ENCODE assay signal across 8 mouse cellular contexts in the genomic region with DNA sequence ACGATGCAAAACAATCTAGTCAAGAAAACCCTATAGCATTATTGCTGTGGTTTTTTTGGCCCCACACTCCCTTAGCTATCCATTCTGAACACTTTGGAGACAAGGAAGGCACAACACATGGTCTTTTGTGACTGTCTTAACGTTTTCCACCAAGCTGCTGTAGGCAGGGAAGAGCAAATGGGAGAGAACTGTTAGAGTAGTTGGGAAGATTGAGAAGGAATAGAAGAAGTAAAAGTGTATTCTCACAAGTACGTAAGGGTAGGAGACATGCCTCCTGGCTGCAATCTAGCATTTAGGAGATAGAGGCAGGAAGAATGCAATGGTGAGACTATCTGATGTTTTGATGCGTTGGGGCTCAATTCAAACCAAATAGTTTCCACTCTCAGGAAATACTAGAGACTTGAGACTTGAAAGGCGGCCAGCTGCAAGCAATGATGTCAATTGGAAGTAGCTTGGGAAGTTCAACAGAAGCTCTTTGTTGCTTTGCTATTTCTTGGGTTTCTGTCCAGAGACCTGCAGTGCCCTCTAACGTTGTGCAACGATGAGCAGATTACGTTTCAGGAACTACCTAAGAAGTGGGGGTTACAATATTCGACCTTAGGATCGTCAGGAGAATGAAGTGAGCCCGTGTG. TPM values are rescaled to one million over a fixed set of nuclear protein-coding genes. Genes with fewer than 3 reads are reported as not detected.
DNase-seq lines count a peak whose midpoint lies in the region; ATAC-seq and TF ChIP-seq lines count a peak whose summit lies in the region.

No protein-coding gene starts in this region.

- in situ Hi-C loops in Patski (cut with MboI; ENCODE audit: low pct_unique_long_range_greater_than_20kb), result no loop called here

- CTCF ChIA-PET in Patski (lab: Charles Lee), result interaction anchor here (0.9 to 4.2 kb wide), 9 partner anchors 8 to 191 kb away, joined by 3 to 30 read pairs (median 4); no protein-coding TSS in a partner anchor

- H3K4me1 ChIP-seq in forebrain, embryonic 11.5 days (replicated peaks; ENCODE audit: control insufficient read depth, insufficient read depth, low read length), result peaks cover 14% of the 10 kb centered on the region; the same call in 1 of the 2 replicates
- peaks cover 59% of the 10 kb centered on the region for H3K4me1 ChIP-seq in forebrain, embryonic 10.5 days
- peaks cover 6% of the 10 kb centered on the region for H3K4me1 ChIP-seq in heart, embryonic 11.5 days (ENCODE audit: control insufficient read depth, insufficient read depth, low read length)
- H3K4me1 ChIP-seq in midbrain, embryonic 16.5 days (ENCODE audit: control insufficient read depth, insufficient read depth, low read length), result peaks cover 51% of the 10 kb centered on the region

- H3K9ac ChIP-seq in forebrain, embryonic 11.5 days (ENCODE audit: low read length), result no peak overlapping the region
- no peak overlapping the region for H3K9ac ChIP-seq in heart, embryonic 11.5 days (ENCODE audit: low read depth, low read length)
- 0 out of 2 replicates have a peak overlapping the region, but pooled peaks have one; percentile 3 for H3K9ac ChIP-seq in midbrain, embryonic 16.5 days (ENCODE audit: low read depth, low read length)

- H3K4me2 ChIP-seq in forebrain, embryonic 11.5 days (ENCODE audit: low read depth, low read length, severe bottlenecking), result no peak overlapping the region
- H3K4me2 ChIP-seq in heart, embryonic 11.5 days, result no peak overlapping the region
- H3K4me2 ChIP-seq in midbrain, embryonic 16.5 days (ENCODE audit: low read length), result no peak overlapping the region

- POLR2A ChIA-PET in Patski (lab: Charles Lee), result interaction anchor here (1.5 kb wide), 1 partner anchor 9 kb away, joined by 4 read pairs; no protein-coding TSS in a partner anchor

- WGBS in forebrain, embryonic 11.5 days, result 35% methylated on average over 11 of the region's 11 CpGs
- WGBS in forebrain, embryonic 10.5 days, result 35% methylated on average over 11 of the region's 11 CpGs
- WGBS in heart, embryonic 11.5 days (ENCODE audit: insufficient replicate concordance), result 27% methylated on average over 11 of the region's 11 CpGs
- 26% methylated on average over 11 of the region's 11 CpGs for WGBS in midbrain, embryonic 16.5 days

- no peaks in the 10 kb centered on the region for H3K9me3 ChIP-seq in forebrain, embryonic 11.5 days (ENCODE audit: control insufficient read depth, low read length)
- H3K9me3 ChIP-seq in forebrain, embryonic 10.5 days, result no peaks in the 10 kb centered on the region
- no peaks in the 10 kb centered on the region for H3K9me3 ChIP-seq in heart, embryonic 11.5 days (replicated peaks; ENCODE audit: control insufficient read depth, low read length)
- H3K9me3 ChIP-seq in midbrain, embryonic 16.5 days (replicated peaks; ENCODE audit: control insufficient read depth, low read length, poor library complexity, severe bottlenecking), result no peaks in the 10 kb centered on the region

- no peak for DNase-seq in forebrain, embryonic 11.5 days (ENCODE audit: low spot score)
- DNase-seq in forebrain, embryonic 10.5 days (ENCODE audit: extremely low spot score, low spot score), result no peak
- no peak for DNase-seq in Patski (ENCODE audit: low read depth, low spot score)
- DNase-seq in kidney, postnatal 25 days, result peak; percentile 59 to 67
- no peak for DNase-seq in ovary, postnatal 14 days (ENCODE audit: low spot score)

- H3K36me3 ChIP-seq in forebrain, embryonic 11.5 days (ENCODE audit: control insufficient read depth, insufficient read depth, low read length), result peaks cover 10% of the 10 kb centered on the region
- peaks cover 50% of the 10 kb centered on the region for H3K36me3 ChIP-seq in forebrain, embryonic 10.5 days (replicated peaks)
- H3K36me3 ChIP-seq in heart, embryonic 11.5 days (ENCODE audit: control insufficient read depth, insufficient read depth, low read length), result peaks cover 12% of the 10 kb centered on the region
- peaks cover 12% of the 10 kb centered on the region for H3K36me3 ChIP-seq in midbrain, embryonic 16.5 days (ENCODE audit: control insufficient read depth, insufficient read depth, low read length)

- no peaks in the 10 kb centered on the region for H3K27me3 ChIP-seq in forebrain, embryonic 11.5 days (ENCODE audit: control insufficient read depth, insufficient read depth, low read length)
- no peaks in the 10 kb centered on the region for H3K27me3 ChIP-seq in forebrain, embryonic 10.5 days (ENCODE audit: poor library complexity, severe bottlenecking)
- no peaks in the 10 kb centered on the region for H3K27me3 ChIP-seq in Patski
- no peaks in the 10 kb centered on the region for H3K27me3 ChIP-seq in heart, embryonic 11.5 days (ENCODE audit: control insufficient read depth, insufficient read depth, low read length)
- no peaks in the 10 kb centered on the region for H3K27me3 ChIP-seq in midbrain, embryonic 16.5 days (ENCODE audit: control insufficient read depth, insufficient read depth, low read depth, low read length)

- ATAC-seq in forebrain, embryonic 11.5 days (replicated peaks; ENCODE audit: low FRiP score), result peak; percentile 5; the same call in 1 of the 2 replicates
- no peak for ATAC-seq in Patski
- peak; percentile 6; the same call in 1 of the 2 replicates for ATAC-seq in heart, embryonic 11.5 days (replicated peaks; ENCODE audit: insufficient number of reproducible peaks, low FRiP score, low TSS enrichment)
- ATAC-seq in midbrain, embryonic 16.5 days, result no peak
- ATAC-seq in activated CD4-positive, CD25-positive, alpha-beta regulatory T cell, adult 4 months, result no peak

- peak overlapping the region; percentile 33; the same call in 1 of the 2 replicates for H3K27ac ChIP-seq in forebrain, embryonic 11.5 days (ENCODE audit: low read depth, low read length)
- no peak overlapping the region; the same call in 1 of the 2 replicates for H3K27ac ChIP-seq in forebrain, embryonic 10.5 days
- H3K27ac ChIP-seq in heart, embryonic 11.5 days (ENCODE audit: low read depth, low read length), result peak overlapping the region; percentile 30; the same call in 1 of the 2 replicates
- peak overlapping the region; percentile 52; the same call in 1 of the 2 replicates for H3K27ac ChIP-seq in midbrain, embryonic 16.5 days (ENCODE audit: low read length)

- no peak overlapping the region for H3K4me3 ChIP-seq in forebrain, embryonic 11.5 days (ENCODE audit: low read depth, low read length)
- H3K4me3 ChIP-seq in forebrain, embryonic 10.5 days, result no peak overlapping the region
- H3K4me3 ChIP-seq in heart, embryonic 11.5 days (ENCODE audit: low read depth, low read length), result no peak overlapping the region
- no peak overlapping the region for H3K4me3 ChIP-seq in midbrain, embryonic 16.5 days (ENCODE audit: low read depth, low read length)

- peak; percentile 4 for TF ChIP-seq CTCF in Patski (IDR thresholded peaks at IDR 0.05)

RNA-seq across cellular contexts. Expression of gene Hspa8, which starts 6.6 kb away (rescaled TPM):
- 3,498 and 3,614 TPM in 2 replicates for polyA plus RNA-seq in forebrain, embryonic 11.5 days (2014; fragmentation: Nextera tagmentation; extraction: Ambion mirVana)
- 3,411 and 3,929 TPM in 2 replicates for polyA plus RNA-seq in forebrain, embryonic 10.5 days (2016; fragmentation: Nextera tagmentation; extraction: Ambion mirVana)
- 1,252 TPM for polyA plus RNA-seq in Patski (2021)
- polyA plus RNA-seq in heart, embryonic 11.5 days (2014; fragmentation: Nextera tagmentation; extraction: Ambion mirVana), result 2,531 and 2,677 TPM in 2 replicates
- polyA plus RNA-seq in midbrain, embryonic 16.5 days (2015; fragmentation: Nextera tagmentation; extraction: Ambion mirVana), result 3,317 and 3,489 TPM in 2 replicates
- polyA plus RNA-seq in activated CD4-positive, CD25-positive, alpha-beta regulatory T cell, adult 4 months (2017; shearing (Covaris generic)), result 1,000 to 10,000 TPM; 3,239 to 3,330 TPM

Comparison
In these comparisons a context has a peak if more than half of its experiments do, and no peak if none do; other contexts are left out.
1. ATAC-seq: peak in forebrain, embryonic 11.5 days (single experiment) and heart, embryonic 11.5 days (single experiment); none in Patski (single experiment), midbrain, embryonic 16.5 days (single experiment) and activated CD4-positive, CD25-positive, alpha-beta regulatory T cell, adult 4 months (single experiment).
2. DNase-seq: peak in kidney, postnatal 25 days (2 of 2); none in forebrain, embryonic 11.5 days (single experiment), forebrain, embryonic 10.5 days (single experiment), Patski (single experiment) and ovary, postnatal 14 days (single experiment).